Mouse (Mus musculus) left cerebral cortex, postnatal 10 days (tissue): ENCODE measurements around the gene Glis3. TPM values are rescaled to one million over a fixed set of nuclear protein-coding genes. Genes with fewer than 3 reads are reported as not detected.
A peak's percentile ranks its signal among the peaks of the same experiment; 100 is the strongest.

Experiments used
- DNase-seq, 2 experiments: peaks; one replicate each; pipeline ENCODE4 v3.0.0; 2021 to 2022; ENCODE audit warnings: low spot score in 2 of 2, mixed read lengths in 1 of 2; ENCODE audit errors: extremely low spot score in 1 of 2
- intact Hi-C: fragments of 180-260 bp; cut with DNase I; formaldehyde crosslinking; loops from one replicate; pipeline ENCODE4 v1.15.1; 2025
- total RNA-seq, 2 experiments: library from RNA; stranded (reverse); gene quantifications; 2 replicates each; pipeline ENCODE4 v1.2.3; 2021

Glis3 gene
- total RNA-seq, 2 experiments from 2014 or later = 5.3 to 6.5 TPM

- intact Hi-C loops = no loop called here
- no peak for DNase-seq
These were observed 304.1 kb downstream of the Glis3 start for GRCm38 (mm10) chr19:28375746-28376145.

- intact Hi-C loops = no loop called here
- no peak for DNase-seq
These were observed 305.4 kb downstream of the Glis3 start for GRCm38 (mm10) chr19:28374524-28374923.

GRCm38 (mm10) chr19:28368215-28368614, 311.7 kb downstream of the Glis3 start:
- intact Hi-C loops = loop anchor here (10.0 kb wide), 1 partner anchor 353 kb away; the partner anchor contains the start of gene Rfx3
- no peak for DNase-seq

- intact Hi-C loops = loop anchor here (10.0 kb wide), 1 partner anchor 352 kb away; the partner anchor contains the start of gene Rfx3
These were observed 312.6 kb downstream of the Glis3 start for GRCm38 (mm10) chr19:28367274-28367673.

GRCm38 (mm10) chr19:28366766-28367165, 313.1 kb downstream of the Glis3 start:
- no peak for DNase-seq
- intact Hi-C loops = loop anchor here (10.0 kb wide), 1 partner anchor 352 kb away; the partner anchor contains the start of gene Rfx3

More at GRCm38 (mm10) chr19:28367274-28367673, 312.6 kb downstream of the Glis3 start:
- DNase-seq = no peak

GRCm38 (mm10) chr19:28365897-28366296, 314.0 kb downstream of the Glis3 start:
- peak in 1 of 2 experiments; percentile 41 for DNase-seq
- intact Hi-C loops = loop anchor here (10.0 kb wide), 1 partner anchor 351 kb away; the partner anchor contains the start of gene Rfx3

- intact Hi-C loops = loop anchor here (10.0 kb wide), 1 partner anchor 346 kb away; the partner anchor contains the start of gene Rfx3
- DNase-seq = no peak
These were observed 319.0 kb downstream of the Glis3 start for GRCm38 (mm10) chr19:28360884-28361283.

- intact Hi-C loops = no loop called here
- no peak for DNase-seq
These were observed 322.3 kb downstream of the Glis3 start for GRCm38 (mm10) chr19:28357595-28357994.

- intact Hi-C loops = no loop called here
- DNase-seq = no peak
These were observed 328.5 kb downstream of the Glis3 start for GRCm38 (mm10) chr19:28351068-28352066.

- DNase-seq = no peak
- intact Hi-C loops = no loop called here
These were observed 332.6 kb downstream of the Glis3 start for GRCm38 (mm10) chr19:28347080-28347825.

GRCm38 (mm10) chr19:28343640-28344039, 336.2 kb downstream of the Glis3 start:
- no peak for DNase-seq

GRCm38 (mm10) chr19:28337574-28337973, 342.3 kb downstream of the Glis3 start:
- no peak for DNase-seq
- intact Hi-C loops = no loop called here

More at GRCm38 (mm10) chr19:28343640-28344039, 336.2 kb downstream of the Glis3 start:
- intact Hi-C loops = no loop called here

GRCm38 (mm10) chr19:28336651-28337510, 343.0 kb downstream of the Glis3 start:
- intact Hi-C loops = no loop called here
- no peak for DNase-seq

- intact Hi-C loops = no loop called here
- DNase-seq = no peak
These were observed 344.0 kb downstream of the Glis3 start for GRCm38 (mm10) chr19:28335890-28336289.

- intact Hi-C loops = no loop called here
- no peak for DNase-seq
These were observed 346.7 kb downstream of the Glis3 start for GRCm38 (mm10) chr19:28333007-28333766.

- intact Hi-C loops = no loop called here
- DNase-seq = no peak
These were observed 351.3 kb downstream of the Glis3 start for GRCm38 (mm10) chr19:28328444-28329110.

GRCm38 (mm10) chr19:28327536-28327935, 352.3 kb downstream of the Glis3 start:
- intact Hi-C loops = no loop called here
- no peak for DNase-seq
